Mouse (Mus musculus): ENCODE measurements around the gene Pex6. TPM values are rescaled to one million over a fixed set of nuclear protein-coding genes. Genes with fewer than 3 reads are reported as not detected.

Gene Pex6
- total and polyA plus RNA-seq, 3 experiments: 23.0 to 31.2 TPM; not detected in 1

- TF ChIP-seq ZNF384 (IDR thresholded peaks at IDR 0.05; ENCODE audit: low read depth, low read length) (no peak), POLR2AphosphoS2 (IDR thresholded peaks at IDR 0.05; ENCODE audit: low read length) (no peak), HCFC1 (IDR thresholded peaks at IDR 0.05; ENCODE audit: low read depth, low read length) (no peak), MYB (IDR thresholded peaks at IDR 0.05; ENCODE audit: low read depth, low read length) (no peak), SIN3A (IDR thresholded peaks at IDR 0.05; ENCODE audit: low read length) (no peak)
Observed at GRCm38 (mm10) chr17:46771616-46772015, 60.4 kb downstream of the Pex6 start (continued).

- Histone ChIP-seq H3K27ac (ENCODE audit: control insufficient read depth, low read depth, low read length) (peak overlapping the region; percentile 80), H3K4me1 (ENCODE audit: control insufficient read depth in 1 of 2, insufficient read depth in 2 of 2, low read length in 2 of 2) (peaks cover 0 to 7% of the 10 kb centered on the region in 2 experiments; a peak in 1 of 4 replicates), H3K27me3 (ENCODE audit: control insufficient read depth in 1 of 2, insufficient read depth in 2 of 2, low read length in 2 of 2) (no peaks in the 10 kb centered on the region), H3K4me3 (ENCODE audit: control insufficient read depth in 1 of 2, insufficient read depth in 1 of 2, low read depth in 2 of 2, low read length in 2 of 2) (peak overlapping the region; percentile 69 to 91), H3K79me2 (ENCODE audit: control insufficient read depth, insufficient read depth, low read length, poor library complexity) (peaks cover 10% of the 10 kb centered on the region), H3K9me3 (replicated peaks; ENCODE audit: insufficient read depth, low read length) (no peaks in the 10 kb centered on the region), H3K9ac (ENCODE audit: control insufficient read depth, low read depth, low read length, poor library complexity, severe bottlenecking) (peak overlapping the region; percentile 74), H3K36me3 (ENCODE audit: control insufficient read depth in 1 of 2, insufficient read depth in 2 of 2, low read length in 2 of 2) (no peaks in the 10 kb centered on the region; a peak in 1 of 4 replicates)
- DNase-seq (ENCODE audit: low read depth, low spot score): no peak
- no peak for TF ChIP-seq JUND (IDR thresholded peaks at IDR 0.05; ENCODE audit: low read depth, low read length)
- peak; percentile 28; the same call in 1 of the 2 replicates for TF ChIP-seq ETS1 (IDR thresholded peaks at IDR 0.05; ENCODE audit: low read depth, low read length)
- no peak for TF ChIP-seq POLR2AphosphoS5 (IDR thresholded peaks at IDR 0.05; ENCODE audit: borderline replicate concordance, low read depth, low read length)
- no peak for TF ChIP-seq ZKSCAN1 (IDR thresholded peaks at IDR 0.05; ENCODE audit: low read depth, low read length)
- no peak for TF ChIP-seq ELF1 (IDR thresholded peaks at IDR 0.05; ENCODE audit: low read depth, low read length)
Observed at GRCm38 (mm10) chr17:46772038-46772403, 60.8 kb downstream of the Pex6 start.

- Histone ChIP-seq H3K9ac (ENCODE audit: control insufficient read depth, low read depth, low read length, poor library complexity, severe bottlenecking) (peak within 1 kb of the TSS; percentile 96), H3K36me3 (ENCODE audit: control insufficient read depth in 1 of 2, insufficient read depth in 2 of 2, low read length in 2 of 2) (no peaks in the 10 kb centered on the region; a peak in 1 of 4 replicates), H3K27me3 (ENCODE audit: control insufficient read depth in 1 of 2, insufficient read depth in 2 of 2, low read length in 2 of 2) (no peaks in the 10 kb centered on the region), H3K27ac (ENCODE audit: control insufficient read depth, low read depth, low read length) (peak within 1 kb of the TSS; percentile 90), H3K9me3 (replicated peaks; ENCODE audit: insufficient read depth, low read length) (no peaks in the 10 kb centered on the region), H3K4me3 (ENCODE audit: control insufficient read depth in 1 of 2, insufficient read depth in 1 of 2, low read depth in 2 of 2, low read length in 2 of 2) (peak within 1 kb of the TSS; percentile 69 to 91), H3K79me2 (ENCODE audit: control insufficient read depth, insufficient read depth, low read length, poor library complexity) (peaks cover 10% of the 10 kb centered on the region), H3K4me1 (ENCODE audit: control insufficient read depth in 1 of 2, insufficient read depth in 2 of 2, low read length in 2 of 2) (peaks cover 0 to 7% of the 10 kb centered on the region in 2 experiments; a peak in 1 of 4 replicates)
- peak; percentile 96 for DNase-seq (ENCODE audit: low read depth, low spot score)
- TF ChIP-seq NELFE (IDR thresholded peaks at IDR 0.05; ENCODE audit: low read depth, low read length): peak; percentile 92
- no peak for TF ChIP-seq TAL1 (IDR thresholded peaks at IDR 0.05; ENCODE audit: low read length)
- peak; percentile 82 for TF ChIP-seq TBP (IDR thresholded peaks at IDR 0.05; ENCODE audit: low read depth, low read length)
- peak; percentile 97 for TF ChIP-seq MXI1 (IDR thresholded peaks at IDR 0.05; ENCODE audit: low read depth, low read length)
- TF ChIP-seq NRF1 (IDR thresholded peaks at IDR 0.05; ENCODE audit: insufficient read depth, low read depth, low read length, poor library complexity, severe bottlenecking): no peak
- TF ChIP-seq ZKSCAN1 (IDR thresholded peaks at IDR 0.05; ENCODE audit: low read depth, low read length): no peak
- TF ChIP-seq BHLHE40 (IDR thresholded peaks at IDR 0.05; ENCODE audit: borderline replicate concordance, low read depth, low read length): peak; percentile 97
- peak; percentile 43; the same call in 1 of the 2 replicates for TF ChIP-seq TCF12 (IDR thresholded peaks at IDR 0.05; ENCODE audit: low read depth, low read length)
- peak; percentile 92 for TF ChIP-seq SIN3A (IDR thresholded peaks at IDR 0.05; ENCODE audit: low read length)
- peak; percentile 31 for TF ChIP-seq CHD2 (IDR thresholded peaks at IDR 0.05; ENCODE audit: low read length)
- no peak for TF ChIP-seq JUND (IDR thresholded peaks at IDR 0.05; ENCODE audit: low read depth, low read length)
- no peak for TF ChIP-seq MEF2A (IDR thresholded peaks at IDR 0.05; ENCODE audit: extremely low read depth, insufficient replicate concordance, low read depth, low read length, poor library complexity, severe bottlenecking)
- TF ChIP-seq MYB (IDR thresholded peaks at IDR 0.05; ENCODE audit: low read depth, low read length): no peak
- no peak for TF ChIP-seq USF2 (IDR thresholded peaks at IDR 0.05; ENCODE audit: borderline replicate concordance in 1 of 2, insufficient read depth in 1 of 2, low read depth in 1 of 2, low read length in 2 of 2)
- peak in 1 of 2 experiments; percentile 20; a peak in 1 of 4 replicates for TF ChIP-seq EP300 (IDR thresholded peaks at IDR 0.05; ENCODE audit: low read depth in 1 of 2, low read length in 2 of 2)
- TF ChIP-seq ZC3H11A (IDR thresholded peaks at IDR 0.05; ENCODE audit: low read depth, low read length): no peak
- TF ChIP-seq HCFC1 (IDR thresholded peaks at IDR 0.05; ENCODE audit: low read depth, low read length): peak; percentile 89
- peak; percentile 63; the same call in 1 of the 2 replicates for TF ChIP-seq USF1 (IDR thresholded peaks at IDR 0.05; ENCODE audit: low read depth, low read length)
- TF ChIP-seq RAD21 (IDR thresholded peaks at IDR 0.05; ENCODE audit: low read depth, low read length): no peak
- TF ChIP-seq POLR2AphosphoS5 (IDR thresholded peaks at IDR 0.05; ENCODE audit: borderline replicate concordance, low read depth, low read length): peak; percentile 46; the same call in 1 of the 2 replicates
- no peak; the same call in 1 of the 2 replicates for TF ChIP-seq ETS1 (IDR thresholded peaks at IDR 0.05; ENCODE audit: low read depth, low read length)
Observed at GRCm38 (mm10) chr17:46772404-46773277, 61.4 kb downstream of the Pex6 start, which contains the start of gene 2310039H08Rik. Gene 2310039H08Rik, plus strand, starts transcription at chr17:46772635.
